Mouse (Mus musculus): Measurements from ENCODE around the gene Sema3b. TPM values are rescaled to one million over a fixed set of nuclear protein-coding genes. Genes with fewer than 3 reads are reported as not detected.

Gene Sema3b
- polyA plus RNA-seq, 1 experiment from 2014 or later: 3.2 TPM

- DNase-seq (peak; percentile 87), ATAC-seq (ENCODE audit: low FRiP score, low TSS enrichment) (peak; percentile 37)
- peak overlapping the region; percentile 85 for H3K4me2 ChIP-seq (ENCODE audit: low read length)
- peaks cover 3% of the 10 kb centered on the region for H3K36me3 ChIP-seq (ENCODE audit: control insufficient read depth, insufficient read depth, low read length)
- no peaks in the 10 kb centered on the region for H3K27me3 ChIP-seq (ENCODE audit: control insufficient read depth, insufficient read depth, low read length)
- peak overlapping the region; percentile 99 for H3K27ac ChIP-seq (replicated peaks; ENCODE audit: low read depth, low read length)
- H3K4me1 ChIP-seq (ENCODE audit: control insufficient read depth, insufficient read depth, low read length): peaks cover 76% of the 10 kb centered on the region
- 0% methylated on average over 4 of the region's 4 CpGs for WGBS
- no peaks in the 10 kb centered on the region for H3K9me3 ChIP-seq (ENCODE audit: control insufficient read depth, low read length)
- peak overlapping the region; percentile 17; the same call in 1 of the 2 replicates for H3K4me3 ChIP-seq (replicated peaks; ENCODE audit: low read depth, low read length)
- peak overlapping the region; percentile 51 for H3K9ac ChIP-seq (replicated peaks; ENCODE audit: low read length)
Observed at GRCm38 (mm10) chr9:107630576-107630975, 21.5 kb upstream of the Sema3b start.

GRCm38 (mm10) chr9:107629901-107630425 lies 20.9 kb upstream of the Sema3b start:
- ATAC-seq (ENCODE audit: low FRiP score, low TSS enrichment) (peak; percentile 24; the same call in 1 of the 2 replicates), DNase-seq (peak; percentile 70)
- peaks cover 82% of the 10 kb centered on the region for H3K4me1 ChIP-seq (ENCODE audit: control insufficient read depth, insufficient read depth, low read length)
- peak overlapping the region; percentile 51 for H3K9ac ChIP-seq (replicated peaks; ENCODE audit: low read length)
- peak overlapping the region; percentile 17 for H3K4me3 ChIP-seq (replicated peaks; ENCODE audit: low read depth, low read length)
- no peaks in the 10 kb centered on the region for H3K27me3 ChIP-seq (ENCODE audit: control insufficient read depth, insufficient read depth, low read length)
- peak overlapping the region; percentile 85 for H3K4me2 ChIP-seq (ENCODE audit: low read length)
- H3K9me3 ChIP-seq (ENCODE audit: control insufficient read depth, low read length): no peaks in the 10 kb centered on the region
- H3K27ac ChIP-seq (replicated peaks; ENCODE audit: low read depth, low read length): peak overlapping the region; percentile 99
- WGBS: 3% methylated on average over 14 of the region's 14 CpGs
- peaks cover 9% of the 10 kb centered on the region for H3K36me3 ChIP-seq (ENCODE audit: control insufficient read depth, insufficient read depth, low read length)

GRCm38 (mm10) chr9:107629411-107629730 lies 20.3 kb upstream of the Sema3b start:
- Histone ChIP-seq H3K36me3 (ENCODE audit: control insufficient read depth, insufficient read depth, low read length) (peaks cover 11% of the 10 kb centered on the region), H3K9ac (replicated peaks; ENCODE audit: low read length) (peak overlapping the region; percentile 51; the same call in 1 of the 2 replicates), H3K4me1 (ENCODE audit: control insufficient read depth, insufficient read depth, low read length) (peaks cover 83% of the 10 kb centered on the region), H3K27ac (replicated peaks; ENCODE audit: low read depth, low read length) (peak overlapping the region; percentile 99), H3K27me3 (ENCODE audit: control insufficient read depth, insufficient read depth, low read length) (no peaks in the 10 kb centered on the region), H3K4me2 (ENCODE audit: low read length) (peak overlapping the region; percentile 85), H3K4me3 (replicated peaks; ENCODE audit: low read depth, low read length) (0 out of 2 replicates have a peak overlapping the region, but pooled peaks have one; percentile 8), H3K9me3 (ENCODE audit: control insufficient read depth, low read length) (no peaks in the 10 kb centered on the region)
- ATAC-seq (ENCODE audit: low FRiP score, low TSS enrichment) (no peak), DNase-seq (no peak)
- 15% methylated on average over 4 of the region's 4 CpGs for WGBS

- Histone ChIP-seq H3K4me3 (replicated peaks; ENCODE audit: low read depth, low read length) (0 out of 2 replicates have a peak overlapping the region, but pooled peaks have one; percentile 8), H3K4me2 (ENCODE audit: low read length) (peak overlapping the region; percentile 85), H3K27ac (replicated peaks; ENCODE audit: low read depth, low read length) (peak overlapping the region; percentile 99), H3K36me3 (ENCODE audit: control insufficient read depth, insufficient read depth, low read length) (peaks cover 11% of the 10 kb centered on the region), H3K9ac (replicated peaks; ENCODE audit: low read length) (peak overlapping the region; percentile 56; the same call in 1 of the 2 replicates), H3K4me1 (ENCODE audit: control insufficient read depth, insufficient read depth, low read length) (peaks cover 82% of the 10 kb centered on the region), H3K9me3 (ENCODE audit: control insufficient read depth, low read length) (no peaks in the 10 kb centered on the region), H3K27me3 (ENCODE audit: control insufficient read depth, insufficient read depth, low read length) (no peaks in the 10 kb centered on the region)
- ATAC-seq (ENCODE audit: low FRiP score, low TSS enrichment) (no peak), DNase-seq (no peak)
- WGBS: 28% methylated on average over 15 of the region's 15 CpGs
Observed at GRCm38 (mm10) chr9:107628721-107629410, 19.8 kb upstream of the Sema3b start.

GRCm38 (mm10) chr9:107627387-107628255 lies 18.6 kb upstream of the Sema3b start:
- H3K4me3 ChIP-seq (replicated peaks; ENCODE audit: low read depth, low read length): no peak overlapping the region
- no peak for ATAC-seq (ENCODE audit: low FRiP score, low TSS enrichment)
- WGBS: 9% methylated on average over 20 of the region's 20 CpGs

GRCm38 (mm10) chr9:107626844-107627277 lies 17.8 kb upstream of the Sema3b start:
- Histone ChIP-seq H3K4me2 (ENCODE audit: low read length) (peak overlapping the region; percentile 85), H3K4me3 (replicated peaks; ENCODE audit: low read depth, low read length) (peak overlapping the region; percentile 20), H3K4me1 (ENCODE audit: control insufficient read depth, insufficient read depth, low read length) (peaks cover 66% of the 10 kb centered on the region), H3K9ac (replicated peaks; ENCODE audit: low read length) (peak overlapping the region; percentile 56), H3K9me3 (ENCODE audit: control insufficient read depth, low read length) (no peaks in the 10 kb centered on the region), H3K27ac (replicated peaks; ENCODE audit: low read depth, low read length) (peak overlapping the region; percentile 99), H3K27me3 (ENCODE audit: control insufficient read depth, insufficient read depth, low read length) (no peaks in the 10 kb centered on the region), H3K36me3 (ENCODE audit: control insufficient read depth, insufficient read depth, low read length) (peaks cover 19% of the 10 kb centered on the region)
- ATAC-seq (ENCODE audit: low FRiP score, low TSS enrichment): peak; percentile 77
- 0% methylated on average over 2 of the region's 2 CpGs for WGBS
- DNase-seq: peak; percentile 95

More at GRCm38 (mm10) chr9:107627387-107628255, 18.6 kb upstream of the Sema3b start:
- DNase-seq: no peak
- Histone ChIP-seq H3K4me2 (ENCODE audit: low read length) (peak overlapping the region; percentile 85), H3K36me3 (ENCODE audit: control insufficient read depth, insufficient read depth, low read length) (peaks cover 14% of the 10 kb centered on the region), H3K4me1 (ENCODE audit: control insufficient read depth, insufficient read depth, low read length) (peaks cover 74% of the 10 kb centered on the region), H3K9me3 (ENCODE audit: control insufficient read depth, low read length) (no peaks in the 10 kb centered on the region), H3K9ac (replicated peaks; ENCODE audit: low read length) (peak overlapping the region; percentile 56), H3K27me3 (ENCODE audit: control insufficient read depth, insufficient read depth, low read length) (no peaks in the 10 kb centered on the region), H3K27ac (replicated peaks; ENCODE audit: low read depth, low read length) (peak overlapping the region; percentile 99)

GRCm38 (mm10) chr9:107626158-107626843 lies 17.3 kb upstream of the Sema3b start:
- DNase-seq: peak; percentile 79

More at GRCm38 (mm10) chr9:107626158-107626843, 17.3 kb upstream of the Sema3b start:
- H3K27me3 ChIP-seq (ENCODE audit: control insufficient read depth, insufficient read depth, low read length): no peaks in the 10 kb centered on the region
- peaks cover 61% of the 10 kb centered on the region for H3K4me1 ChIP-seq (ENCODE audit: control insufficient read depth, insufficient read depth, low read length)
- H3K36me3 ChIP-seq (ENCODE audit: control insufficient read depth, insufficient read depth, low read length): peaks cover 19% of the 10 kb centered on the region
- H3K9me3 ChIP-seq (ENCODE audit: control insufficient read depth, low read length): no peaks in the 10 kb centered on the region
- 23% methylated on average over 15 of the region's 15 CpGs for WGBS
- H3K27ac ChIP-seq (replicated peaks; ENCODE audit: low read depth, low read length): peak overlapping the region; percentile 99
- H3K4me2 ChIP-seq (ENCODE audit: low read length): peak overlapping the region; percentile 85
- H3K4me3 ChIP-seq (replicated peaks; ENCODE audit: low read depth, low read length): peak overlapping the region; percentile 20
- H3K9ac ChIP-seq (replicated peaks; ENCODE audit: low read length): peak overlapping the region; percentile 56
- ATAC-seq (ENCODE audit: low FRiP score, low TSS enrichment): peak; percentile 7
